Comparison of ENCODE assay signal across 8 mouse cellular contexts in the genomic region with DNA sequence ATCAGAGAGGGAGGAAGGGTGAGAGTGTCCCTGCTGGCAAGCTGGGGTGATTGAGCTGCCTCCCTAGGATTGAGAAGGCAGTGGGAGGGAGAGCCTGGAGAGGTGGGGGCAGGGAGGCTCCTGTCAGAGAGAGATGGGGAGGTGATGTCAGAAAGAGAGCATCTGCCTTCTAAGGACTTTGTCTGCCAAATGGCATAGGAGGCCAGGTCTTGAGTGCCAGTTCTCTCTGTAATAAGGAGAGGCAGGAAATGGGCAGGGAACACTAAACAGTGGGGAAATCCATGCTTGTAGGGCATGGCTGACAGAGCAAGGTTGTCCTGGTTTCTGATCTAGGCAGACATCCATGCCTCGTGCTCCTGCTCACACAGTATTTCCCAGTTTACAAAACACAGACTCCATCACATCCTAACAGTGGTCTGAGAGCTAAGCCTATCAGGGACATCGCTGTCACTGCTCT.
DNase-seq lines count a peak whose midpoint lies in the region; ATAC-seq and TF ChIP-seq lines count a peak whose summit lies in the region.

No protein-coding gene starts in this region.

- peaks cover 4% of the 10 kb centered on the region for H3K4me1 ChIP-seq in hindbrain, embryonic 13.5 days (replicated peaks)
- no peaks in the 10 kb centered on the region for H3K4me1 ChIP-seq in stomach, postnatal 0 days (replicated peaks; ENCODE audit: control insufficient read depth, insufficient read depth)

- H3K4me2 ChIP-seq in hindbrain, embryonic 13.5 days, result no peak overlapping the region
- H3K4me2 ChIP-seq in stomach, postnatal 0 days (replicated peaks; ENCODE audit: low read depth), result no peak overlapping the region

- 0 out of 2 replicates have a peak, but pooled peaks have one; percentile 32 for ATAC-seq in hindbrain, embryonic 13.5 days (ENCODE audit: low FRiP score)
- ATAC-seq in stomach, postnatal 0 days (ENCODE audit: low FRiP score, low TSS enrichment), result no peak
- ATAC-seq in megakaryocyte progenitor cell, adult 5-6 weeks (replicated peaks; ENCODE audit: poor library complexity), result no peak

- H3K27me3 ChIP-seq in hindbrain, embryonic 13.5 days, result no peaks in the 10 kb centered on the region
- no peaks in the 10 kb centered on the region for H3K27me3 ChIP-seq in stomach, postnatal 0 days (ENCODE audit: control insufficient read depth, insufficient read depth, low read length)

- TF ChIP-seq EP300 in stomach, postnatal 0 days (optimal IDR thresholded peaks at IDR 0.05), result no peak

- 70% methylated on average over 2 of the region's 2 CpGs for WGBS in hindbrain, embryonic 13.5 days
- 74% methylated on average over 2 of the region's 2 CpGs for WGBS in stomach, postnatal 0 days

- TF ChIP-seq CTCF in stomach, postnatal 0 days (IDR thresholded peaks at IDR 0.05; ENCODE audit: low read depth), result peak; percentile 9; the same call in 1 of the 2 replicates

- no peak overlapping the region for H3K9ac ChIP-seq in hindbrain, embryonic 13.5 days
- H3K9ac ChIP-seq in stomach, postnatal 0 days (ENCODE audit: low read length), result no peak overlapping the region

- H3K36me3 ChIP-seq in hindbrain, embryonic 13.5 days, result no peaks in the 10 kb centered on the region
- H3K36me3 ChIP-seq in stomach, postnatal 0 days (ENCODE audit: control insufficient read depth, insufficient read depth, low read length), result no peaks in the 10 kb centered on the region

- peak; percentile 68 for DNase-seq in gastrocnemius, adult 18-20 months (ENCODE audit: low spot score)
- DNase-seq in gastrocnemius, postnatal 4 days (ENCODE audit: low spot score in 2 of 2), result no peak
- peak; percentile 14 for DNase-seq in right cerebral cortex, postnatal 14 days
- DNase-seq in right cerebral cortex, postnatal 4 days, result no peak
- no peak for DNase-seq in stomach, postnatal 0 days (ENCODE audit: low spot score)
- no peak for DNase-seq in c-Kit-positive CD71-positive TER-119-positive erythroid progenitor cells, embryonic 14.5 days (ENCODE audit: low spot score)

- peak overlapping the region; percentile 55; the same call in 1 of the 2 replicates for H3K27ac ChIP-seq in hindbrain, embryonic 13.5 days
- H3K27ac ChIP-seq in stomach, postnatal 0 days (replicated peaks), result no peak overlapping the region

- H3K4me3 ChIP-seq in hindbrain, embryonic 13.5 days, result no peak overlapping the region
- H3K4me3 ChIP-seq in stomach, postnatal 0 days (ENCODE audit: low read depth, low read length), result no peak overlapping the region

- H3K9me3 ChIP-seq in hindbrain, embryonic 13.5 days, result no peaks in the 10 kb centered on the region
- no peaks in the 10 kb centered on the region for H3K9me3 ChIP-seq in stomach, postnatal 0 days (ENCODE audit: control insufficient read depth, low read length)

Comparison
In these comparisons a context has a peak if more than half of its experiments do, and no peak if none do; other contexts are left out.
1. DNase-seq: peak in gastrocnemius, adult 18-20 months (single experiment) and right cerebral cortex, postnatal 14 days (single experiment); none in gastrocnemius, postnatal 4 days (0 of 2), right cerebral cortex, postnatal 4 days (single experiment), stomach, postnatal 0 days (single experiment) and c-Kit-positive CD71-positive TER-119-positive erythroid progenitor cells, embryonic 14.5 days (single experiment).